Mouse (Mus musculus) intestine, embryonic 16.5 days (tissue): ENCODE measurements around the gene Cpd. TPM values are rescaled to one million over a fixed set of nuclear protein-coding genes. Genes with fewer than 3 reads are reported as not detected.

Experiments used
- ATAC-seq: fragments of 200-750 bp; cut with Nextera tagmentation; 2 replicates; pipeline ENCODE4 v1.8.0; 2017; ENCODE audit warnings: moderate TSS enrichment, moderate library complexity
- H3K27ac ChIP-seq: fragments of 300-500 bp; sonication (generic); 2 replicates; pipeline ENCODE4 v1.5.1; 2014; ENCODE audit warnings: mild to moderate bottlenecking, low read length
- H3K27me3 ChIP-seq: fragments of 300-500 bp; sonication (generic); replicated peaks from 2 replicates; pipeline ENCODE4 v1.6.1; 2014; ENCODE audit warnings: low read length, control low read depth, mixed read lengths; ENCODE audit not compliant: control insufficient read depth, insufficient read depth
- H3K36me3 ChIP-seq: fragments of 300-500 bp; sonication (generic); 2 replicates; pipeline ENCODE4 v1.6.1; 2014; ENCODE audit warnings: low read length, control low read depth; ENCODE audit not compliant: control insufficient read depth, insufficient read depth
- H3K4me1 ChIP-seq: fragments of 300-500 bp; sonication (generic); 2 replicates; pipeline ENCODE4 v1.6.1; 2014; ENCODE audit warnings: low read length, control low read depth, mixed read lengths; ENCODE audit not compliant: control insufficient read depth, insufficient read depth
- H3K4me2 ChIP-seq: fragments of 300-500 bp; sonication (generic); 2 replicates; pipeline ENCODE4 v1.6.1; 2014; ENCODE audit warnings: low read depth, low read length, control low read depth
- H3K4me3 ChIP-seq: fragments of 300-500 bp; sonication (generic); 2 replicates; pipeline ENCODE4 v1.5.1; 2014; ENCODE audit warnings: mild to moderate bottlenecking, low read length
- H3K9ac ChIP-seq: fragments of 300-500 bp; sonication (generic); 2 replicates; pipeline ENCODE4 v1.6.1; 2014; ENCODE audit warnings: low read depth, low read length
- H3K9me3 ChIP-seq: fragments of 300-500 bp; sonication (generic); 2 replicates; pipeline ENCODE4 v1.6.1; 2016; ENCODE audit warnings: low read length, control low read depth; ENCODE audit not compliant: control insufficient read depth
- WGBS: fragments of 180-500 bp; shearing (Covaris S2); extraction: QIAGEN DNeasy Blood & Tissue Kit; methylation state at CpG from one replicate; pipeline ENCODE4 v1.1.7; 2014; 5-methylcytosine and 5-hydroxymethylcytosine counted together
- polyA plus RNA-seq: library from polyadenylated mRNA; unstranded; fragments of >200 nt; fragmentation: Nextera tagmentation; extraction: Ambion mirVana; gene quantifications from 2 replicates; pipeline ENCODE4 v1.2.1, GENCODE M21; 2015

Gene Cpd
- polyA plus RNA-seq, 1 experiment from 2014 or later, result 4.7 TPM

DNA sequence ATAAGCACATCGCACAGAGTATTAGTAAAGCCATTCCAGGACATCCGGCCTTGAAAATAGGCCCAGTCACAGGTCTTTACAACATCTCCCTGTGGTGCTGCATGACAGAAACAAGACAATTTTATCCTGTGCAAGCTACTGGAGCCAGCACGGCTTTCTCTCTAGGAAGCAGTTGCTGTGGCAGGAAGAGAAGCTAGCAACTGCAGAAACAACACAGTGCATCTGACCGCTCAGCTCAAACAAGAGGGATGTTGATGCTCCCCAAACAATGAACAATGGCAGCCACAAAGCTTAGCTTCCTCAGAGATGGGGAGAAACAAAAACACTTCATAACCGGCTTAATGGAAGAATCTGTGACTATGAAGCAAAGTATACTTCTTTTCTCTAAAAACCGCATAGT, 10.5 kb downstream of the Cpd start:
- H3K4me3 ChIP-seq, result no peak overlapping the region
- no peak overlapping the region for H3K27ac ChIP-seq
- H3K27me3 ChIP-seq, result no peaks in the 10 kb centered on the region
- H3K4me2 ChIP-seq, result no peak overlapping the region
- ATAC-seq, result no peak
- no peaks in the 10 kb centered on the region for H3K9me3 ChIP-seq
- no peaks in the 10 kb centered on the region for H3K36me3 ChIP-seq
- 75% methylated on average over 6 of the region's 6 CpGs for WGBS
- H3K9ac ChIP-seq, result no peak overlapping the region
- no peaks in the 10 kb centered on the region for H3K4me1 ChIP-seq

DNA sequence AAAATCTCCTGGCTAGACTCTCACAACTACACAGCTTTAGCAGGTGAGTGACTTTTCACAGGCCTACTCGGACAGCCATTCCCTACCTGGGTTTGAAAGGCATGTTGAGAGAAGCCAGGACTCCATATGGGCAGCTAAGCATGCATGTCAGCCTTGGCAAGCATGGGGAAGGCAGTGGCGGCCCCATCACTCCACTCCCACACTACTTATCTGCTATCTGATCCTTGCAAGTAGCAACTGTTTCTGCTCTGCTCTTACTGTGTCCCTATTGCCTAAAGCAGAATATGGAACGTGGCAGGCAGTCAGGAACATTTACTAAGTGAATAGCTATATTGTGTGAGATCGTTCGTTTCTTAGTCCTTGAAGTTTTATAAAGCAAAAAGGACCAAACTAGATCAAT, 10.9 kb downstream of the Cpd start:
- H3K27ac ChIP-seq, result no peak overlapping the region
- no peak for ATAC-seq
- no peaks in the 10 kb centered on the region for H3K27me3 ChIP-seq
- 74% methylated on average over 5 of the region's 5 CpGs for WGBS
- H3K4me3 ChIP-seq, result no peak overlapping the region
- H3K36me3 ChIP-seq, result no peaks in the 10 kb centered on the region
- H3K9me3 ChIP-seq, result no peaks in the 10 kb centered on the region
- H3K4me2 ChIP-seq, result no peak overlapping the region
- no peaks in the 10 kb centered on the region for H3K4me1 ChIP-seq
- no peak overlapping the region for H3K9ac ChIP-seq

DNA sequence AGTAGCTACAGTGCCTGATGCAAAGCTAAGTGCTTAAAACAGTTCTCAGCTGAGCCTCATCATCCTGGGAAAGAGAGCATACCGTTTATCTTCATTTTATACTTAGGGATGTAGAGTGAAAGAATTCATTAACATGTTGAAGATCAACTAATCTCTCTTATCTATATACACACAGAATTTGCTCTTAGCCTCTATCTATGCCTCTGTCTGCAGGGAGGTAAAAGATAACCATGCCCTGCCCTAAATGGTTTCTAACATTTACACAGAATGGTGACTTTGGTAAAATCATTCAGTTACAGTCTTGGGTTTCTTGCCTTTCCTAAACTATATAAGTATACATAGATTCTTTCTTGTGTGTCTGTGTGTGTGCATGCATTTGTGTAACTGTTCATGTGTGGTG, 12.2 kb downstream of the Cpd start:
- no peaks in the 10 kb centered on the region for H3K9me3 ChIP-seq

DNA sequence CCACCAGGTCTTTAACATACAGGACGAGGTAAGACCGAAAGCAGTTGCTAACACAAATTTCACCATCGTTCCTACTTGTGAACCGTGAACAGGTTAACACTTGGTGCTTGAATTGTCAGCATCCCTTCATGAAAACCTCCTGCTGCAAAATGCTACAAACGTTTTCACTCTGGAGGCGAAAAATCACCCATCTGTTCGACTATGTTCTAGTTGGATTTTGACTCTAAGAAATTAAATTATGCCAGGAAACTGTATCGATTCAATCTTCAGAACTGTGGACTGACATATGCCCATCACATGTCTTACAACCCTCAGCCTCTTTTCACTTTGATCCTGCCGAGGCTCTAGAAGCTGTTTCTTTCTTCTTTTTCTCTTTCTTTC, 21.9 kb downstream of the Cpd start:
- H3K27me3 ChIP-seq, result no peaks in the 10 kb centered on the region
- H3K27ac ChIP-seq, result no peak overlapping the region
- H3K9me3 ChIP-seq, result no peaks in the 10 kb centered on the region
- ATAC-seq, result no peak
- no peak overlapping the region for H3K4me3 ChIP-seq
- WGBS, result 84% methylated on average over 9 of the region's 9 CpGs
- H3K36me3 ChIP-seq, result no peaks in the 10 kb centered on the region
- 0 out of 2 replicates have a peak, but pooled peaks cover 9% of the 10 kb centered on the region for H3K4me1 ChIP-seq
- no peak overlapping the region for H3K9ac ChIP-seq
- H3K4me2 ChIP-seq, result no peak overlapping the region

More for the DNA sequence above, 12.2 kb downstream of the Cpd start:
- H3K9ac ChIP-seq, result no peak overlapping the region
- H3K4me3 ChIP-seq, result no peak overlapping the region
- ATAC-seq, result no peak
- H3K27ac ChIP-seq, result no peak overlapping the region
- no peak overlapping the region for H3K4me2 ChIP-seq
- no peaks in the 10 kb centered on the region for H3K36me3 ChIP-seq
- H3K4me1 ChIP-seq, result no peaks in the 10 kb centered on the region
- no peaks in the 10 kb centered on the region for H3K27me3 ChIP-seq
- 75% methylated on average over 1 of the region's 1 CpGs for WGBS

DNA sequence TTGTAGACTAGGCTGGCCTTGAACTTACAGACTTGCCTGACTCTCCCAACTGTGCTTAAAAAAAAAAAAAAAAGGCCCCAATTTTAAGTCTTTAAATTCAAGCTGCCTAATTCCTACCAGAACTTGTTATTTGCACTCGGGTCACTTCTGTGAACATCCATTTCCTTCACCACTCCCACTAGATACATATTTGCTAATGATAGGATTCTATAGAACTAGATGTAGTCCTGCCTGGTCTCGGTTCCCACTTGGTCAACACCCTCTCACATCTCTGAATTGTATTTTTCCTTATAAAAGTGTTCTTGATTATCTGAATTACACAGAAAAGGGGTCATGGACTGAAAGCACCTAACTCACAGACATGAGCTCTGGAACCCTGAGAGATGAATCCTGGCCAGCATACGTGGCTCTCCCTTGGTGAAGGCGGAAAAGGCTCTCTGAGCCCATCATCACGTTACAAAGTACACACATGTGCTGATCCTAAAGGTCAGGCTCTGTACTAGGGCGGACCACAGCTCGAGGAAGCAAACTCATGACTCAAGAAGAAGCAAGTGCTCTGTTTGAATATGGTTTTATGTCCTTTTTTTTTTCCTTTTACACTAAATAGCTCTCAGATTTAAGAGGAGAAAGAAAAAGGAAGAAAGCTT, 22.5 kb downstream of the Cpd start:
- Histone ChIP-seq H3K36me3 (no peaks in the 10 kb centered on the region), H3K4me3 (no peak overlapping the region), H3K4me2 (no peak overlapping the region), H3K27me3 (no peaks in the 10 kb centered on the region), H3K4me1 (0 out of 2 replicates have a peak, but pooled peaks cover 9% of the 10 kb centered on the region), H3K27ac (peak overlapping the region; percentile 46; the same call in 1 of the 2 replicates), H3K9ac (no peak overlapping the region), H3K9me3 (no peaks in the 10 kb centered on the region)
- ATAC-seq, result no peak
- WGBS, result 58% methylated on average over 7 of the region's 7 CpGs

DNA sequence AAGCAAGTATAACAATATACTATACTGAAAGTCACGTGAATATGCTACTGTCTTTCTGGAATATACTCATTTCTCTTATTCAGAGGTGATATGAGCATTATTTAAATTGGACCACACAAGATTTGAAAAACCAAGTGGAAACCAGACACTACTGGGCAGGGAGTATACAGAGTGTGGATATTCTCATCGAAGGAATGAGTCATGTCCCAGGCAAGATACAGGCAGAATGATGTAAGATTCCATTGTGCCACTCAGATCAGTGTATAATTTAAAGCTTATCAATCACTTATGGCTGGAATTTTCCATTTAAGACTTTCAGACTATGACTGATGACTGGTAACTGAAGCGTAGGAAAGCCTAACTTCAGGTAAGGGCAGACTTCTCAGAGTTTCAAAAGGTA, 23.2 kb downstream of the Cpd start:
- Histone ChIP-seq H3K4me3 (no peak overlapping the region), H3K4me1 (0 out of 2 replicates have a peak, but pooled peaks cover 9% of the 10 kb centered on the region), H3K27ac (no peak overlapping the region), H3K4me2 (no peak overlapping the region), H3K9ac (no peak overlapping the region), H3K27me3 (no peaks in the 10 kb centered on the region), H3K36me3 (no peaks in the 10 kb centered on the region), H3K9me3 (no peaks in the 10 kb centered on the region)
- WGBS, result 84% methylated on average over 3 of the region's 3 CpGs
- no peak for ATAC-seq

DNA sequence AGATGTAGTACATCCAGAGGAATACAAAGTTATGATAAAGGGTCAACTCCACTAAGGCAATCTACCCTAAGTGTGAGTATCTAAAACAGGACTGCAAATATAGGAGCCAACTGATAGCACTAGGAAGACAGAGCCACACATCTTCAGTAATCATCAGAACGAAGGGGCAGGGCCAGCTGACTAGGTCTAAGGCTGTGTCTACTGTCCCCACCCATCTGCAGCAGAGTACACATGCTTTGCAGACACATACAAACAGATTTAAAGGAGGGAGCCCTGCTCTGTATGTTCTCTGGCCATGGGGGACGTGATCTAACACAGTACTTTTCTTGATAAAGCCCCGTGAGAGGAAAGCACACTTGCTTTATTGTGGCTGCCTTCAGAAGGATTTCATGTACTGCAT, 25.5 kb downstream of the Cpd start:
- H3K27ac ChIP-seq, result no peak overlapping the region
- H3K9ac ChIP-seq, result no peak overlapping the region
- no peak overlapping the region for H3K4me3 ChIP-seq
- no peaks in the 10 kb centered on the region for H3K27me3 ChIP-seq
- H3K36me3 ChIP-seq, result no peaks in the 10 kb centered on the region
- H3K4me1 ChIP-seq, result 0 out of 2 replicates have a peak, but pooled peaks cover 7% of the 10 kb centered on the region
- WGBS, result 63% methylated on average over 3 of the region's 3 CpGs
- no peaks in the 10 kb centered on the region for H3K9me3 ChIP-seq
- no peak overlapping the region for H3K4me2 ChIP-seq
- ATAC-seq, result no peak

DNA sequence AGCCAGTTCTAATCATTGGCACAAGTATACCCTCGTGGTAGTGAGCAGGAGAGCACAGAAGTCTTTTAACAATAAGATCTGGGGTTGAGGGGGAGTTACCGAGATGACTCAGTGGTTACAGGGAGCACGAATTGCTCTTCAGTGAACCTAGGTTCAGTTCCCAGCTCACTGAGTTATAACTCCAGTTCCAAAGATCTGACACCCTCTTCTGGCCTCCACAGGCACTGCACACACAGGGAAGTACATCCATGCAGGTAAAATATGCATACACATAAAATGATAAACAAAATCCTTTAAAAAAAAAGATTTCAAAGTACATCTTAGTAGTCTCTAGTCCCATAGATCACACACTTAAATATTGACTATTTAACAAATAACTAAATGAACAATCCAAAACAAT, 29.2 kb downstream of the Cpd start:
- Histone ChIP-seq H3K9ac (no peak overlapping the region), H3K4me3 (no peak overlapping the region), H3K4me1 (no peaks in the 10 kb centered on the region), H3K27me3 (no peaks in the 10 kb centered on the region), H3K4me2 (no peak overlapping the region), H3K27ac (no peak overlapping the region), H3K36me3 (no peaks in the 10 kb centered on the region), H3K9me3 (no peaks in the 10 kb centered on the region)
- 87% methylated on average over 3 of the region's 3 CpGs for WGBS
- no peak for ATAC-seq

DNA sequence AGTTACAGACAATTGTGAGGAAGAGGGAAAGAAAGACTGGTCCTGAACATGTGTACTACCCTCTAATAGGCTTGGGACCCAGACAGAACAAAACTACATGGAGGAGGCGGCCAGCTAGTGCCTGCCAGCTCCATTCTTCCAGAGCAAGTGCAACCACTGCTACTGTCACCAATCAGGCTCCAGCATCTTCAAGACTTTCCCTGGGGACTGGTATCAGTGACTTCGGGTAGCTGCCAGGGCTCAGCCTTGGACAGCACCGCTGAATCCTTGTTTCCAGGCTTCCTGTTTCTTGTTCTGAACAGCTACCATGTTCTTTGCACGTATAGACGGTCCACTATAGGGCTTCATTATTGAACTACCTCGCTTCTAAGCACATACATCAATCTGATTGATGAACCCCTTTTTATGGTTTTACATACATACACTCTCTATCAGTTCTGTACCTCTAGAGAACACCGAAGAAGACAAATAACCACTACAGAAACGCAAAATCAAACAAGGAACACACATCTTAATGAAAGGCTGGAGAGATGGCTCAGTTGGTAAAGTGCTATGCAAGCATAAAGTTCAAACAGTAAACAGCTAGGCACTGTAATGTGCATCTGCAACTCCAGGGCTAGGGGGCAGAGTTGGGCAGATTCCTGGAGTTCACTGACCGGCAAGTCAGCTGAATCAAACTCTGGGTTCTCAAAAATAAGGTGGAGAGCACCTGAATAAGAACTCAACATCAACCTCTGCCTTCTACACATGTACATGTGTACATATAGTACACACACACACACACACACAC, 35.9 kb downstream of the Cpd start:
- H3K9ac ChIP-seq, result no peak overlapping the region
- WGBS, result 88% methylated on average over 9 of the region's 9 CpGs
- H3K4me2 ChIP-seq, result no peak overlapping the region
- no peaks in the 10 kb centered on the region; the same call in 1 of the 2 replicates for H3K4me1 ChIP-seq
- H3K4me3 ChIP-seq, result no peak overlapping the region
- no peaks in the 10 kb centered on the region for H3K36me3 ChIP-seq
- no peaks in the 10 kb centered on the region for H3K27me3 ChIP-seq
- H3K9me3 ChIP-seq, result no peaks in the 10 kb centered on the region
- H3K27ac ChIP-seq, result no peak overlapping the region
- no peak for ATAC-seq
